Mouse (Mus musculus) midbrain, embryonic 10.5 days (tissue): Measurements from ENCODE around the gene Ddx55. TPM values are rescaled to one million over a fixed set of nuclear protein-coding genes. Genes with fewer than 3 reads are reported as not detected.
A peak's percentile ranks its signal among the peaks of the same experiment; 100 is the strongest.
"Not testable (repeated sequence)": the region's sequence is repeated elsewhere in the genome, so short reads cannot be mapped to it uniquely, and the experiment has no call there.

Source experiments
- DNase-seq: peaks from one replicate; pipeline ENCODE4 v3.0.0-alpha.2; 2017; ENCODE audit warnings: low spot score
- H3K27ac ChIP-seq: fragments of 300-500 bp; sonication (generic); replicated peaks from 2 replicates; pipeline ENCODE4 v1.5.1; 2016; ENCODE audit warnings: mild to moderate bottlenecking
- H3K27me3 ChIP-seq: fragments of 300-500 bp; sonication (generic); 2 replicates; pipeline ENCODE4 v1.6.1; 2016; ENCODE audit warnings: low read depth, mild to moderate bottlenecking; ENCODE audit not compliant: poor library complexity, severe bottlenecking
- H3K36me3 ChIP-seq: fragments of 300-500 bp; sonication (generic); 2 replicates; pipeline ENCODE4 v1.6.1; 2016; ENCODE audit warnings: mild to moderate bottlenecking, moderate library complexity
- H3K4me1 ChIP-seq: fragments of 300-500 bp; sonication (generic); 2 replicates; pipeline ENCODE4 v1.6.1; 2016
- H3K4me3 ChIP-seq: fragments of 300-500 bp; sonication (generic); 2 replicates; pipeline ENCODE4 v1.5.1; 2016; ENCODE audit warnings: mild to moderate bottlenecking, moderate library complexity
- H3K9me3 ChIP-seq: fragments of 300-500 bp; sonication (generic); replicated peaks from 2 replicates; pipeline ENCODE4 v1.6.1; 2016; ENCODE audit warnings: mild to moderate bottlenecking
- WGBS: fragments of 180-500 bp; shearing (Covaris S2); methylation state at CpG from one replicate; pipeline ENCODE4 v1.1.7; 2016; 5-methylcytosine and 5-hydroxymethylcytosine counted together
- polyA plus RNA-seq: library from polyadenylated mRNA; unstranded; fragments of >200 nt; fragmentation: Nextera tagmentation; extraction: Ambion mirVana; gene quantifications from 2 replicates; pipeline ENCODE4 v1.2.1, GENCODE M21; 2016

Ddx55 gene
- polyA plus RNA-seq, 1 experiment from 2014 or later: 19.1 TPM

DNA sequence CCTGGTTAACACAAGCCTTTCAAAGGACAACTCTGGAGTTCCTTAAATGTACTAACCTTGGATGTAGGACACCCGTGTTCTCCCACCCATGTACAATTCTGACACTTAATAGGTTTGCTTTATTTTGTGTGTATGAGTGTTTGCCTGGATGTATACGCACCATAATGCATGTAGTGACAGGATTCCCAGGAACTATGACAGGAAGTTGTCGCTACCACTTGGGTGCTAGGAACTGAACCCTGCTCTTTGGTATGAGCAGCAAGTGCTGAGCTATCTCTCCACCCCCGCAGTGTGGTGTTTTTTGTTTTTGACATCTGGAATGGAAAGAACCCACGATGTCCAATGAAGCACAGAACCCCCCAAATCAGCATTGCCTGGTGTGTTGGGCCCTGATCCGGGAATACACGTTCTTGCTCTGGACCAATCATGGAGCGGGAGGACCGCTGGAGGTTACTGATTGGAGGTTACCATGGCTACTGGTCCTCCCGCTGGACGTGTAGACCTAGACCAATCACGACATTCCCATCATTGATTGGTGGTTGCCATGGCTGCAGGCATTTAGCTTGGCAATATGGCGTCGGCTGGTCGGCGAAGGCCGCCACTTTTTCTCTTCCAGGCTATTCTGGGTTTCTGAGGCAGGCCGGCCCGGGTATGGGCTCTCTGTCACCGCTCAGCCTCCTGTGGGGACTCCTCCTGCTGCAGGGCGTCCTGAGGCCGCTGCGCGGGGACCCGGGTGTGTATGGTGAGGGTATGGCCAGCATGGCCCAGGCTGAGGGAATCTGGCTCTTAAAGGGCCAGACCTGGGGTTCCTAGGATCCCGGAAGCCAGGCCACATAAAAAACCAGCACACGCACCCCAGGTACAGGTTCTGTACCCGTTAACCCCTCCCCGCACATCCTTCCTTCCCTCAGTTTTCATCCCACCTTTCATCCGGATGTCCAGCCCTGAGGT, 45.8 kb downstream of the Ddx55 start:
- Histone ChIP-seq H3K9me3 (no peaks in the 10 kb centered on the region), H3K4me1 (peaks cover 19% of the 10 kb centered on the region), H3K36me3 (peaks cover 55% of the 10 kb centered on the region), H3K4me3 (peak overlapping the region; percentile 96), H3K27me3 (no peaks in the 10 kb centered on the region), H3K27ac (peak overlapping the region; percentile 90)
- peak; percentile 94 for DNase-seq
- 7% methylated on average over 30 of the region's 30 CpGs for WGBS

DNA sequence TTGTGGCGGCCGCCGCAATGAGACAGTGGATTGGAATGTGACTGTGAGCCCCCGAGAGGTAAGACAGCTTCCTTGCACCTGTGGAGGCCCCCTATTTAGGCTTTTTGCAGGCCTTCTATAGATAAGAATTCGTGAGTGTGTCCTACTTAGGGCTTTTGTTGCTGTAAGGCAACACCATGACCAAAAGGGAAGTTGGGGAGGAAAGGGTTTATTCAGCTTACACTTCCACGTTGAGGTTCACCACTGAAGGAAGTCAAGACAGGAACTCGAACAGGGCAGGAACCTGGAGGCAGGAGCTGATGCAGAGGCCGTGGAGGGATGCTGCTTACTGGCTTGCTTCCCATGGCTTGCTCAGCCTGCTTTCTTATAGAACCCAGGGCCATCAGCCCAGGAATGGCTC, 47.1 kb downstream of the Ddx55 start:
- not testable (repeated sequence) for H3K27ac ChIP-seq, H3K27me3 ChIP-seq, H3K9me3 ChIP-seq, DNase-seq
- Histone ChIP-seq H3K36me3 (peaks cover 53% of the 10 kb centered on the region), H3K4me1 (peaks cover 19% of the 10 kb centered on the region), H3K4me3 (peak overlapping the region; percentile 96)
- 75% methylated on average over 8 of the region's 8 CpGs for WGBS

DNA sequence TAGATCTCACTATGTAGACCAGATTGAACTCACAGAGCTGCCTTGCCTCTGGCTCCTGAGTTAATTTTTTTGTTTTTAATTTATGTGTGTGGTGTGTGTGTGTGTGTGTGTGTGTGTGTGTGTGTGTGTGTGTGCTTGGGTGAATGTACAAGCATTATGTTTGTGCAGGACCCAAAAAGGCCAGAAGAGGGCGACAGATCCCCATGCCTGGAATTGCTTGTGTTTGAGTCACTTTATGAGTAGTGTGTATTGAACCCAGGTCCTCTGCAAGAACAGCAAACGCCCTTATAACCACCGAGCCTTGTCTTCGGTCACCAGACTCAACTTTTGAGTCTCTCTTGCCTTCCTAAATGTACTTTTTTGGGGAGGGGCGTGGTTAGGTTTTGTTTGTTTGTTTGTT, 49.7 kb downstream of the Ddx55 start:
- H3K36me3 ChIP-seq: peaks cover 47% of the 10 kb centered on the region
- 75% methylated on average over 5 of the region's 5 CpGs for WGBS
- H3K27me3 ChIP-seq: no peaks in the 10 kb centered on the region
- no peak overlapping the region for H3K27ac ChIP-seq
- H3K4me3 ChIP-seq: no peak overlapping the region
- H3K9me3 ChIP-seq: no peaks in the 10 kb centered on the region
- H3K4me1 ChIP-seq: peaks cover 19% of the 10 kb centered on the region
- peak; percentile 47 for DNase-seq

DNA sequence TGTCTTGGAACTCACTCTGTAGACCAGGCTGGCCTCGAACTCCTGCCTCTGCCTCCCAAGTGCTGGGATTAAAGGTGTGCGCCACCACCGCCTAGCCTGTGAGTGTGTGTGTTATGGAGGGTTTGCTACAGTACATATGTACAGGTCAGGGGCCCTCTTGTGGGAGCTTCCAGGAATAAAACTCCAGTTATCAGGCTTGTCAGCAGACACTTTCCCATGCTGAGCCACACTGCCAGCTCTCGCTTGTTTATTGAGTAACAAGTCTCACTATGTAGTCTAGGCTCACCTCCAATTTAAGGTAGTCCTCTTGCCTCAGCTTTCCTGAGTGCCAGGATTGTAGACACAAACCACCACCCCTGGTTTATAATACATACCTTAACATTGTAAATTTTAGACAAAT, 51.6 kb downstream of the Ddx55 start:
- peaks cover 66% of the 10 kb centered on the region for H3K36me3 ChIP-seq
- no peak overlapping the region for H3K4me3 ChIP-seq
- no peaks in the 10 kb centered on the region for H3K27me3 ChIP-seq
- H3K27ac ChIP-seq: no peak overlapping the region
- WGBS: 90% methylated on average over 4 of the region's 4 CpGs
- no peak for DNase-seq
- no peaks in the 10 kb centered on the region for H3K9me3 ChIP-seq
- H3K4me1 ChIP-seq: peaks cover 9% of the 10 kb centered on the region

DNA sequence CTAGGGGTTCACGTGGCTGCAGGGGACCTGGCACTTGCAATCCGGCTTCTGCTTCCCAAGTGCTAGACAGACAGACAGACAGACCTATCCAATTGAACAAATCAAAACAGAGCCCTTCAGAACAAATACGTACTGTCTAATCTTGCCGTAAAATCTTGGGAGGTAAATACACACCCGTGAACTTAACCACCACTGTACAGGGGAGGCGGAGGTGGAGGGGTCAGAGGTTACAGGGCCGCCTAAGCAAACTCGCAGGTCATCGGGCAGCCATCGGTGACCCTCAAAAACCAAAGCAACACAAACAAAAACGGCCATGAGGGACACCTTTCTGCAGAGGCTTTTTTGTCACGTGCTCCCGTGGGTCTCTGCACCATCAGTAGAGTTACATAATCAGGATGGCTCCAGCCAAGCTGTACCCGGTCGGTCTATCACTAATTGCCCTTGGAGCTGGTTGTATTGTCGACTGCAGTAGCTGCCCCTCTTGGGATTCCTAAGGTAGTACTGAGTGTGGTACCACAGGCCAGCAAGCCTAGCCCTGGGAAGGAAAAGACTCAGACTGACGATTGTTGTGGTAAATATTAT, 52.5 kb downstream of the Ddx55 start:
- no peak for DNase-seq
- WGBS: 90% methylated on average over 17 of the region's 17 CpGs
- 0 out of 2 replicates have a peak, but pooled peaks cover under 1% of the 10 kb centered on the region for H3K4me1 ChIP-seq
- no peak overlapping the region for H3K27ac ChIP-seq
- H3K4me3 ChIP-seq: no peak overlapping the region
- H3K27me3 ChIP-seq: no peaks in the 10 kb centered on the region
- no peaks in the 10 kb centered on the region for H3K9me3 ChIP-seq
- H3K36me3 ChIP-seq: peaks cover 72% of the 10 kb centered on the region

- no peak overlapping the region for H3K27ac ChIP-seq
- H3K4me3 ChIP-seq: no peak overlapping the region
- peaks cover 83% of the 10 kb centered on the region for H3K36me3 ChIP-seq
- WGBS: 72% methylated on average over 10 of the region's 10 CpGs
- DNase-seq: no peak
- H3K4me1 ChIP-seq: no peaks in the 10 kb centered on the region
- H3K9me3 ChIP-seq: no peaks in the 10 kb centered on the region
- no peaks in the 10 kb centered on the region for H3K27me3 ChIP-seq
These were observed 58.3 kb downstream of the Ddx55 start for GRCm38 (mm10) chr5:124610965-124611364.

DNA sequence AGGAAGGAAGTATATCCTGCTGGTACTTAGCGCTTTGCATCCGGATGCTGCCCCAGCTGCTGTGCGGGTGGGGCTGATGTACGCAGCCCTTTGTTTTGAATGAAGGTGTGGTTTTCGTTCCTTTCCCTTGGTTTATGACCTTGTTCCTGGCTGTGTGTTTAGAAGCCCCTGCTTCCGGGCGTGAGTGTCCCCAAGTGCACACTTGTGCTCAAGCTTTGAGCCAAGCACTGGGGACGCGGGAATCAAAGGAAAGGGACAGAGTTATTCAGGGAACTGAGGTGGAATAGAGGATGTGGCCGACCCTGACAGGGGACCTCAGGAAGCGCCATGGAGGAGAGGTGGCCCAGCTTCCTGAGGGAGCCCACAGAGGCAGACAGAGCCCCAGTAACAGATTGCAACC, 62.0 kb downstream of the Ddx55 start:
- Histone ChIP-seq H3K4me1 (no peaks in the 10 kb centered on the region), H3K27ac (no peak overlapping the region), H3K27me3 (no peaks in the 10 kb centered on the region), H3K36me3 (peaks cover 82% of the 10 kb centered on the region), H3K9me3 (no peaks in the 10 kb centered on the region), H3K4me3 (no peak overlapping the region)
- no peak for DNase-seq
- WGBS: 91% methylated on average over 11 of the region's 11 CpGs

- H3K9me3 ChIP-seq: no peaks in the 10 kb centered on the region
- no peak overlapping the region for H3K27ac ChIP-seq
- no peak for DNase-seq
- 88% methylated on average over 10 of the region's 10 CpGs for WGBS
- H3K27me3 ChIP-seq: no peaks in the 10 kb centered on the region
- H3K4me1 ChIP-seq: no peaks in the 10 kb centered on the region
- no peak overlapping the region for H3K4me3 ChIP-seq
- H3K36me3 ChIP-seq: peaks cover 59% of the 10 kb centered on the region
These were observed 66.0 kb downstream of the Ddx55 start for GRCm38 (mm10) chr5:124618711-124619110.

Other genes with a start within 250 kb of the Ddx55 start
- gene Mphosph9, start 224.9 kb upstream of the Ddx55 start, polyA plus RNA-seq: 16.2 and 18.5 TPM in 2 replicates
- gene 2810006K23Rik, start 224.8 kb upstream of the Ddx55 start, polyA plus RNA-seq: 27.8 and 30.2 TPM in 2 replicates
- gene Cdk2ap1, start 189.8 kb upstream of the Ddx55 start, polyA plus RNA-seq: 61.6 and 64.3 TPM in 2 replicates
- gene Sbno1, start 126.9 kb upstream of the Ddx55 start, polyA plus RNA-seq: 90.3 and 94.8 TPM in 2 replicates
- gene Kmt5a, start 112.9 kb upstream of the Ddx55 start, polyA plus RNA-seq: 36.3 and 37.5 TPM in 2 replicates
- gene Rilpl2, start 74.5 kb upstream of the Ddx55 start, polyA plus RNA-seq: 22.4 and 24.9 TPM in 2 replicates
- 35.1 and 35.5 TPM in 2 replicates for gene Snrnp35, start 69.7 kb upstream of the Ddx55 start, polyA plus RNA-seq
- 20.2 and 22.7 TPM in 2 replicates for gene Rilpl1, start 21.5 kb upstream of the Ddx55 start, polyA plus RNA-seq
- 466 and 495 TPM in 2 replicates for gene Tmed2, start 12.2 kb upstream of the Ddx55 start, polyA plus RNA-seq
- gene Eif2b1, start 26.3 kb downstream of the Ddx55 start, polyA plus RNA-seq: 86.7 and 86.9 TPM in 2 replicates
- gene Gtf2h3, start 26.3 kb downstream of the Ddx55 start, polyA plus RNA-seq: 96.4 and 98.9 TPM in 2 replicates
- gene Atp6v0a2, start 75.7 kb downstream of the Ddx55 start, polyA plus RNA-seq: 46.6 and 53.4 TPM in 2 replicates
- 0.02 and 0.05 TPM in 2 replicates for gene Dnah10, start 172.2 kb downstream of the Ddx55 start, polyA plus RNA-seq